Mouse (Mus musculus): Measurements from ENCODE around the gene Atp12a.

GRCm38 (mm10) chr14:56337696-56338095 is 27.2 kb upstream of the Atp12a start:
- TF ChIP-seq CTCF (IDR thresholded peaks at IDR 0.05; ENCODE audit: low read depth, low read length), result no peak
- TF ChIP-seq POLR2A (IDR thresholded peaks at IDR 0.05; ENCODE audit: insufficient read depth, low read length), result no peak

Measured in ES-Bruce4 (cell line).